Mouse (Mus musculus) neural tube, embryonic 13.5 days (tissue): ENCODE data around the gene 4833439L19Rik. TPM values are rescaled to one million over a fixed set of nuclear protein-coding genes. Genes with fewer than 3 reads are reported as not detected.

Source experiments
- ATAC-seq: fragments of 200-750 bp; cut with Nextera tagmentation; 2 replicates; pipeline ENCODE4 v1.8.0; 2017; ENCODE audit warnings: low read depth, mild to moderate bottlenecking, moderate TSS enrichment, moderate library complexity
- H3K27ac ChIP-seq: fragments of 300-500 bp; sonication (generic); replicated peaks from 2 replicates; pipeline ENCODE4 v1.5.1; 2015; ENCODE audit warnings: moderate library complexity, mild to moderate bottlenecking, inconsistent platforms
- H3K27me3 ChIP-seq: fragments of 300-500 bp; sonication (generic); 2 replicates; pipeline ENCODE4 v1.6.1; 2015; ENCODE audit warnings: mild to moderate bottlenecking, inconsistent platforms
- H3K36me3 ChIP-seq: fragments of 300-500 bp; sonication (generic); 2 replicates; pipeline ENCODE4 v1.6.1; 2015; ENCODE audit warnings: mild to moderate bottlenecking, inconsistent platforms
- H3K4me1 ChIP-seq: fragments of 300-500 bp; sonication (generic); replicated peaks from 2 replicates; pipeline ENCODE4 v1.6.1; 2015; ENCODE audit warnings: inconsistent platforms
- H3K4me2 ChIP-seq: fragments of 300-500 bp; sonication (generic); 2 replicates; pipeline ENCODE4 v1.6.1; 2015; ENCODE audit warnings: inconsistent platforms, mild to moderate bottlenecking, moderate library complexity
- H3K4me3 ChIP-seq: fragments of 300-500 bp; sonication (generic); 2 replicates; pipeline ENCODE4 v1.5.1; 2015; ENCODE audit warnings: mild to moderate bottlenecking, inconsistent platforms
- H3K9ac ChIP-seq: fragments of 300-500 bp; sonication (generic); 2 replicates; pipeline ENCODE4 v1.6.1; 2015; ENCODE audit warnings: moderate library complexity, mild to moderate bottlenecking, inconsistent platforms
- H3K9me3 ChIP-seq: fragments of 300-500 bp; sonication (generic); 2 replicates; pipeline ENCODE4 v1.6.1; 2016; ENCODE audit warnings: inconsistent platforms
- WGBS: fragments of 180-500 bp; shearing (Covaris S2); methylation state at CpG from one replicate; pipeline ENCODE4 v1.1.7; 2015; 5-methylcytosine and 5-hydroxymethylcytosine counted together
- polyA plus RNA-seq: library from polyadenylated mRNA; unstranded; fragments of >200 nt; fragmentation: Nextera tagmentation; extraction: Ambion mirVana; gene quantifications from 2 replicates; pipeline ENCODE4 v1.2.1, GENCODE M21; 2015

4833439L19Rik gene
- polyA plus RNA-seq, 1 experiment from 2014 or later = 246 TPM

GRCm38 (mm10) chr13:54577652-54578507 lies 12.6 kb upstream of the 4833439L19Rik start:
- peaks cover 62% of the 10 kb centered on the region for H3K36me3 ChIP-seq
- ATAC-seq = no peak
- peaks cover 44% of the 10 kb centered on the region for H3K4me1 ChIP-seq
- H3K27ac ChIP-seq = no peak overlapping the region
- 84% methylated on average over 21 of the region's 21 CpGs for WGBS
- no peak overlapping the region for H3K4me2 ChIP-seq
- peak overlapping the region; percentile 38; the same call in 1 of the 2 replicates for H3K9ac ChIP-seq
- H3K4me3 ChIP-seq = no peak overlapping the region
- H3K9me3 ChIP-seq = no peaks in the 10 kb centered on the region
- peaks cover 3% of the 10 kb centered on the region; the same call in 1 of the 2 replicates for H3K27me3 ChIP-seq

- Histone ChIP-seq H3K4me3 (peak overlapping the region; percentile 92), H3K27ac (peak overlapping the region; percentile 84; the same call in 1 of the 2 replicates), H3K27me3 (peaks cover 3% of the 10 kb centered on the region; the same call in 1 of the 2 replicates), H3K4me2 (peak overlapping the region; percentile 90), H3K36me3 (peaks cover 38% of the 10 kb centered on the region), H3K9ac (peak overlapping the region; percentile 98), H3K4me1 (peaks cover 38% of the 10 kb centered on the region), H3K9me3 (no peaks in the 10 kb centered on the region)
- ATAC-seq = no peak
- 2% methylated on average over 19 of the region's 19 CpGs for WGBS
Measured at GRCm38 (mm10) chr13:54575489-54575888, 10.3 kb upstream of the 4833439L19Rik start.

GRCm38 (mm10) chr13:54574854-54575481 lies 9.7 kb upstream of the 4833439L19Rik start, which contains the start of gene Arl10:
Gene Arl10 (plus strand): TSS chr13:54575015.
- no peaks in the 10 kb centered on the region for H3K9me3 ChIP-seq
- H3K9ac ChIP-seq = peak within 1 kb of the TSS; percentile 98
- peak within 1 kb of the TSS; percentile 92 for H3K4me3 ChIP-seq
- H3K27ac ChIP-seq = peak within 1 kb of the TSS; percentile 84
- H3K27me3 ChIP-seq = peaks cover 3% of the 10 kb centered on the region; the same call in 1 of the 2 replicates
- peak; percentile 95 for ATAC-seq
- H3K4me2 ChIP-seq = peak within 1 kb of the TSS; percentile 90
- under 1% methylated on average over 55 of the region's 55 CpGs for WGBS
- peaks cover 38% of the 10 kb centered on the region for H3K4me1 ChIP-seq
- peaks cover 33% of the 10 kb centered on the region for H3K36me3 ChIP-seq

GRCm38 (mm10) chr13:54572621-54573020 lies 7.4 kb upstream of the 4833439L19Rik start:
- peaks cover 3% of the 10 kb centered on the region; the same call in 1 of the 2 replicates for H3K27me3 ChIP-seq
- peaks cover 10% of the 10 kb centered on the region; the same call in 1 of the 2 replicates for H3K36me3 ChIP-seq
- 84% methylated on average over 4 of the region's 4 CpGs for WGBS
- H3K4me1 ChIP-seq = peaks cover 28% of the 10 kb centered on the region
- no peaks in the 10 kb centered on the region for H3K9me3 ChIP-seq
- no peak overlapping the region for H3K27ac ChIP-seq
- no peak overlapping the region for H3K4me2 ChIP-seq
- no peak overlapping the region for H3K4me3 ChIP-seq
- no peak overlapping the region for H3K9ac ChIP-seq
- no peak for ATAC-seq

GRCm38 (mm10) chr13:54571637-54572036 lies 6.4 kb upstream of the 4833439L19Rik start:
- Histone ChIP-seq H3K4me2 (no peak overlapping the region), H3K9me3 (no peaks in the 10 kb centered on the region), H3K9ac (no peak overlapping the region), H3K36me3 (0 out of 2 replicates have a peak, but pooled peaks cover under 1% of the 10 kb centered on the region), H3K4me1 (peaks cover 18% of the 10 kb centered on the region), H3K4me3 (no peak overlapping the region), H3K27me3 (peaks cover 3% of the 10 kb centered on the region; the same call in 1 of the 2 replicates), H3K27ac (no peak overlapping the region)
- 34% methylated on average over 2 of the region's 2 CpGs for WGBS
- ATAC-seq = no peak

GRCm38 (mm10) chr13:54570736-54571135 lies 5.5 kb upstream of the 4833439L19Rik start:
- Histone ChIP-seq H3K9me3 (no peaks in the 10 kb centered on the region), H3K4me1 (peaks cover 9% of the 10 kb centered on the region), H3K27ac (no peak overlapping the region), H3K4me3 (no peak overlapping the region), H3K9ac (no peak overlapping the region), H3K27me3 (peaks cover 3% of the 10 kb centered on the region; the same call in 1 of the 2 replicates), H3K36me3 (no peaks in the 10 kb centered on the region), H3K4me2 (no peak overlapping the region)
- WGBS = 81% methylated on average over 4 of the region's 4 CpGs
- ATAC-seq = no peak

- H3K9ac ChIP-seq = no peak overlapping the region
- WGBS = 52% methylated on average over 1 of the region's 1 CpGs
- no peak overlapping the region for H3K4me3 ChIP-seq
- H3K4me1 ChIP-seq = peaks cover 3% of the 10 kb centered on the region
- no peak overlapping the region for H3K27ac ChIP-seq
- no peak overlapping the region for H3K4me2 ChIP-seq
- no peak for ATAC-seq
- no peaks in the 10 kb centered on the region for H3K9me3 ChIP-seq
- peaks cover 3% of the 10 kb centered on the region; the same call in 1 of the 2 replicates for H3K27me3 ChIP-seq
- H3K36me3 ChIP-seq = no peaks in the 10 kb centered on the region
Measured at GRCm38 (mm10) chr13:54569282-54569681, 4.0 kb upstream of the 4833439L19Rik start.

GRCm38 (mm10) chr13:54568380-54568779 lies 3.1 kb upstream of the 4833439L19Rik start:
- Histone ChIP-seq H3K9me3 (no peaks in the 10 kb centered on the region), H3K4me1 (peaks cover 10% of the 10 kb centered on the region), H3K27ac (no peak overlapping the region), H3K4me2 (no peak overlapping the region), H3K27me3 (no peaks in the 10 kb centered on the region; the same call in 1 of the 2 replicates), H3K36me3 (no peaks in the 10 kb centered on the region), H3K9ac (no peak overlapping the region), H3K4me3 (no peak overlapping the region)
- 43% methylated on average over 5 of the region's 5 CpGs for WGBS
- ATAC-seq = no peak

GRCm38 (mm10) chr13:54565594-54566345 lies 535 bp upstream of the 4833439L19Rik start:
- Histone ChIP-seq H3K27ac (peak overlapping the region; percentile 90; the same call in 1 of the 2 replicates), H3K36me3 (peaks cover 26% of the 10 kb centered on the region), H3K4me1 (peaks cover 17% of the 10 kb centered on the region), H3K9ac (peak overlapping the region; percentile 38; the same call in 1 of the 2 replicates), H3K4me2 (peak overlapping the region; percentile 78), H3K9me3 (no peaks in the 10 kb centered on the region), H3K4me3 (peak overlapping the region; percentile 88), H3K27me3 (no peaks in the 10 kb centered on the region)
- ATAC-seq = peak; percentile 57
- WGBS = 52% methylated on average over 8 of the region's 8 CpGs

GRCm38 (mm10) chr13:54564232-54565200 lies 719 bp downstream of the 4833439L19Rik start:
- Histone ChIP-seq H3K9ac (peak overlapping the region; percentile 98), H3K4me3 (peak overlapping the region; percentile 88), H3K9me3 (no peaks in the 10 kb centered on the region), H3K27me3 (no peaks in the 10 kb centered on the region), H3K36me3 (peaks cover 38% of the 10 kb centered on the region), H3K27ac (peak overlapping the region; percentile 90), H3K4me2 (peak overlapping the region; percentile 78), H3K4me1 (peaks cover 17% of the 10 kb centered on the region)
- peak; percentile 70 for ATAC-seq
- WGBS = 12% methylated on average over 45 of the region's 45 CpGs
